Mouse (Mus musculus): Measurements from ENCODE around the gene Pln. TPM values are rescaled to one million over a fixed set of nuclear protein-coding genes. Genes with fewer than 3 reads are reported as not detected.

The Pln gene
- total RNA-seq, 1 experiment: not detected

- H3K4me3 ChIP-seq (ENCODE audit: insufficient read depth in 1 of 2, low read depth in 1 of 2, low read length in 2 of 2, poor library complexity in 1 of 2, severe bottlenecking in 1 of 2): no peak overlapping the region
- H3K27ac ChIP-seq (ENCODE audit: insufficient read depth, low read depth, low read length, poor library complexity, severe bottlenecking): no peak overlapping the region
- no peak for TF ChIP-seq ZC3H11A (IDR thresholded peaks at IDR 0.05; ENCODE audit: borderline replicate concordance, low read depth, low read length)
- TF ChIP-seq HCFC1 (IDR thresholded peaks at IDR 0.05; ENCODE audit: borderline replicate concordance, insufficient read depth, low read length): no peak
- H3K9me3 ChIP-seq (ENCODE audit: control insufficient read depth, insufficient read depth, low read depth, low read length): no peaks in the 10 kb centered on the region
- H3K36me3 ChIP-seq (ENCODE audit: control insufficient read depth, insufficient read depth, low read length, poor library complexity, severe bottlenecking): no peaks in the 10 kb centered on the region
- in situ Hi-C loops (cut with MboI; ENCODE audit: low sequenced_read_pairs in 2 of 2, unreplicated experiment in 2 of 2): loop anchor here in 1 of 2 experiments (25.0 kb wide), 1 partner anchor 212 kb away; no protein-coding TSS in a partner anchor
- H3K4me1 ChIP-seq (ENCODE audit: control insufficient read depth in 2 of 2, insufficient read depth in 2 of 2, low read length in 2 of 2, poor library complexity in 1 of 2): no peaks in the 10 kb centered on the region
- DNase-seq (ENCODE audit: low read depth, low spot score): no peak
- H3K9ac ChIP-seq (ENCODE audit: insufficient read depth, low read depth, low read length, poor library complexity, severe bottlenecking): no peak overlapping the region
Observed at GRCm38 (mm10) chr10:53324663-53325062, 12.8 kb upstream of the Pln start.

DNA sequence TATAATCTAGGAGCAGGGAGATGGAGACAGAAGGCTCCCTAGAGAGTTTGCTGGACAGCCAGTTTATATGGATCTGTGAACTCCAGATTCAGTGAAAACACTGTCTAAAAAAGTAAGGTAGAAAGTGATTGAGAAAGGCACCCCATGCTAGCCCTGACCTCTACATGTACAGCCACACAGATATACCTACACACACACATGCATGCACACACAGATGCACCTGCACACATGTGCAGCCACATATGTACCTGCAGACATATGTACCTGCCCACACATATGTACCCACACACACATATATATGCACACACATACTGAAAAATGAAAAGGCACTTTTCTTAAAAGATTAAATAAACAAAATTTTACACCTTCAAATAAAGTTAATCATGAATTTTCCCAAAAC, 11.1 kb upstream of the Pln start:
- no peaks in the 10 kb centered on the region for H3K4me1 ChIP-seq (ENCODE audit: control insufficient read depth in 2 of 2, insufficient read depth in 2 of 2, low read length in 2 of 2, poor library complexity in 1 of 2)
- H3K9me3 ChIP-seq (ENCODE audit: control insufficient read depth, insufficient read depth, low read depth, low read length): no peaks in the 10 kb centered on the region
- no peak overlapping the region for H3K9ac ChIP-seq (ENCODE audit: insufficient read depth, low read depth, low read length, poor library complexity, severe bottlenecking)
- DNase-seq (ENCODE audit: low read depth, low spot score): no peak
- no peak overlapping the region for H3K4me3 ChIP-seq (ENCODE audit: insufficient read depth in 1 of 2, low read depth in 1 of 2, low read length in 2 of 2, poor library complexity in 1 of 2, severe bottlenecking in 1 of 2)
- in situ Hi-C loops (cut with MboI; ENCODE audit: low sequenced_read_pairs in 2 of 2, unreplicated experiment in 2 of 2): loop anchor here in 1 of 2 experiments (25.0 kb wide), 1 partner anchor 214 kb away; no protein-coding TSS in a partner anchor
- H3K36me3 ChIP-seq (ENCODE audit: control insufficient read depth, insufficient read depth, low read length, poor library complexity, severe bottlenecking): no peaks in the 10 kb centered on the region
- TF ChIP-seq CHD2 (IDR thresholded peaks at IDR 0.05; ENCODE audit: low read depth, low read length): no peak
- no peak for TF ChIP-seq ZC3H11A (IDR thresholded peaks at IDR 0.05; ENCODE audit: borderline replicate concordance, low read depth, low read length)
- no peak overlapping the region for H3K27ac ChIP-seq (ENCODE audit: insufficient read depth, low read depth, low read length, poor library complexity, severe bottlenecking)

- Histone ChIP-seq H3K4me3 (ENCODE audit: insufficient read depth in 1 of 2, low read depth in 1 of 2, low read length in 2 of 2, poor library complexity in 1 of 2, severe bottlenecking in 1 of 2) (no peak overlapping the region), H3K9ac (ENCODE audit: insufficient read depth, low read depth, low read length, poor library complexity, severe bottlenecking) (no peak overlapping the region), H3K36me3 (ENCODE audit: control insufficient read depth, insufficient read depth, low read length, poor library complexity, severe bottlenecking) (no peaks in the 10 kb centered on the region), H3K4me1 (ENCODE audit: control insufficient read depth in 2 of 2, insufficient read depth in 2 of 2, low read length in 2 of 2, poor library complexity in 1 of 2) (no peaks in the 10 kb centered on the region), H3K27ac (ENCODE audit: insufficient read depth, low read depth, low read length, poor library complexity, severe bottlenecking) (no peak overlapping the region), H3K9me3 (ENCODE audit: control insufficient read depth, insufficient read depth, low read depth, low read length) (no peaks in the 10 kb centered on the region)
- DNase-seq (ENCODE audit: low read depth, low spot score): no peak
- in situ Hi-C loops (cut with MboI; ENCODE audit: low sequenced_read_pairs in 2 of 2, unreplicated experiment in 2 of 2): loop anchor here in 1 of 2 experiments (25.0 kb wide), 1 partner anchor 217 kb away; no protein-coding TSS in a partner anchor
- TF ChIP-seq CHD2 (IDR thresholded peaks at IDR 0.05; ENCODE audit: low read depth, low read length) (no peak), MAFK (IDR thresholded peaks at IDR 0.05; ENCODE audit: insufficient read depth, low read depth, low read length) (no peak), HCFC1 (IDR thresholded peaks at IDR 0.05; ENCODE audit: borderline replicate concordance, insufficient read depth, low read length) (no peak), ZNF384 (IDR thresholded peaks at IDR 0.05; ENCODE audit: low read depth, low read length) (no peak), ZC3H11A (IDR thresholded peaks at IDR 0.05; ENCODE audit: borderline replicate concordance, low read depth, low read length) (no peak)
Observed at GRCm38 (mm10) chr10:53329257-53329656, 8.2 kb upstream of the Pln start.

GRCm38 (mm10) chr10:53332752-53333151, 4.7 kb upstream of the Pln start:
- no peak for TF ChIP-seq HCFC1 (IDR thresholded peaks at IDR 0.05; ENCODE audit: borderline replicate concordance, insufficient read depth, low read length)
- H3K9ac ChIP-seq (ENCODE audit: insufficient read depth, low read depth, low read length, poor library complexity, severe bottlenecking): no peak overlapping the region
- no peaks in the 10 kb centered on the region for H3K9me3 ChIP-seq (ENCODE audit: control insufficient read depth, insufficient read depth, low read depth, low read length)
- no peak overlapping the region for H3K27ac ChIP-seq (ENCODE audit: insufficient read depth, low read depth, low read length, poor library complexity, severe bottlenecking)
- H3K36me3 ChIP-seq (ENCODE audit: control insufficient read depth, insufficient read depth, low read length, poor library complexity, severe bottlenecking): no peaks in the 10 kb centered on the region
- DNase-seq (ENCODE audit: low read depth, low spot score): no peak
- in situ Hi-C loops (cut with MboI; ENCODE audit: low sequenced_read_pairs in 2 of 2, unreplicated experiment in 2 of 2): loop anchor here in 1 of 2 experiments (25.0 kb wide), 1 partner anchor 220 kb away; no protein-coding TSS in a partner anchor
- no peaks in the 10 kb centered on the region for H3K4me1 ChIP-seq (ENCODE audit: control insufficient read depth in 2 of 2, insufficient read depth in 2 of 2, low read length in 2 of 2, poor library complexity in 1 of 2)
- H3K4me3 ChIP-seq (ENCODE audit: insufficient read depth in 1 of 2, low read depth in 1 of 2, low read length in 2 of 2, poor library complexity in 1 of 2, severe bottlenecking in 1 of 2): no peak overlapping the region

- no peak for DNase-seq (ENCODE audit: low read depth, low spot score)
- in situ Hi-C loops (cut with MboI; ENCODE audit: low sequenced_read_pairs in 2 of 2, unreplicated experiment in 2 of 2): loop anchor here in 1 of 2 experiments (25.0 kb wide), 1 partner anchor 223 kb away; no protein-coding TSS in a partner anchor
- Histone ChIP-seq H3K9me3 (ENCODE audit: control insufficient read depth, insufficient read depth, low read depth, low read length) (no peaks in the 10 kb centered on the region), H3K4me3 (ENCODE audit: insufficient read depth in 1 of 2, low read depth in 1 of 2, low read length in 2 of 2, poor library complexity in 1 of 2, severe bottlenecking in 1 of 2) (no peak overlapping the region), H3K9ac (ENCODE audit: insufficient read depth, low read depth, low read length, poor library complexity, severe bottlenecking) (no peak overlapping the region), H3K36me3 (ENCODE audit: control insufficient read depth, insufficient read depth, low read length, poor library complexity, severe bottlenecking) (no peaks in the 10 kb centered on the region), H3K27ac (ENCODE audit: insufficient read depth, low read depth, low read length, poor library complexity, severe bottlenecking) (no peak overlapping the region), H3K4me1 (ENCODE audit: control insufficient read depth in 2 of 2, insufficient read depth in 2 of 2, low read length in 2 of 2, poor library complexity in 1 of 2) (no peaks in the 10 kb centered on the region)
- no peak for TF ChIP-seq HCFC1 (IDR thresholded peaks at IDR 0.05; ENCODE audit: borderline replicate concordance, insufficient read depth, low read length)
- no peak for TF ChIP-seq ZC3H11A (IDR thresholded peaks at IDR 0.05; ENCODE audit: borderline replicate concordance, low read depth, low read length)
- TF ChIP-seq ZNF384 (IDR thresholded peaks at IDR 0.05; ENCODE audit: low read depth, low read length): no peak
- TF ChIP-seq MAFK (IDR thresholded peaks at IDR 0.05; ENCODE audit: insufficient read depth, low read depth, low read length): no peak
- no peak for TF ChIP-seq CHD2 (IDR thresholded peaks at IDR 0.05; ENCODE audit: low read depth, low read length)
Observed at GRCm38 (mm10) chr10:53335266-53335665, 2.2 kb upstream of the Pln start.
